Mouse (Mus musculus) liver, adult 2 months (tissue): Measurements from ENCODE around the gene Zbtb7b. TPM values are rescaled to one million over a fixed set of nuclear protein-coding genes. Genes with fewer than 3 reads are reported as not detected.

Experiments
- DNase-seq: peaks from one replicate; pipeline ENCODE4 v3.0.0-alpha.2; 2011; ENCODE audit warnings: low read depth, low spot score; ENCODE audit errors: extremely low read depth
- H3K27ac ChIP-seq: fragments of 200-500 bp; replicated peaks from 2 replicates; pipeline ENCODE4 v1.5.1; 2012; ENCODE audit warnings: low read depth, mild to moderate bottlenecking, control low read depth, inconsistent platforms, low read length; ENCODE audit not compliant: insufficient read depth
- H3K27me3 ChIP-seq: fragments of 200-500 bp; 2 replicates; pipeline ENCODE4 v1.6.1; 2012; ENCODE audit warnings: mild to moderate bottlenecking, moderate library complexity, low read length, inconsistent platforms; ENCODE audit not compliant: control insufficient read depth, insufficient read depth
- H3K36me3 ChIP-seq: fragments of 200-500 bp; 2 replicates; pipeline ENCODE4 v1.6.1; 2012; ENCODE audit warnings: low read length, inconsistent platforms; ENCODE audit not compliant: control insufficient read depth, insufficient read depth
- H3K4me1 ChIP-seq: fragments of 200-500 bp; 2 replicates; pipeline ENCODE4 v1.6.1; 2011; ENCODE audit warnings: low read length; ENCODE audit not compliant: control insufficient read depth, insufficient read depth
- H3K4me3 ChIP-seq: fragments of 200-500 bp; 2 replicates; pipeline ENCODE4 v1.5.1; 2011; ENCODE audit warnings: low read depth, mild to moderate bottlenecking, control low read depth, low read length, moderate library complexity; ENCODE audit not compliant: insufficient read depth
- H3K79me2 ChIP-seq: fragments of 200-500 bp; 2 replicates; pipeline ENCODE4 v1.6.1; 2012; ENCODE audit warnings: inconsistent platforms, mild to moderate bottlenecking, low read length, moderate library complexity; ENCODE audit not compliant: control insufficient read depth, insufficient read depth
- H3K9ac ChIP-seq: fragments of 200-500 bp; 2 replicates; pipeline ENCODE4 v1.6.1; 2012; ENCODE audit warnings: low read depth, mild to moderate bottlenecking, control low read depth, inconsistent platforms, low read length
- CTCF ChIP-seq: fragments of 200-500 bp; IDR thresholded peaks from 2 replicates; pipeline ENCODE4 v1.5.1; 2011; ENCODE audit warnings: low read depth, low read length, control low read depth
- POLR2A ChIP-seq: fragments of 200-500 bp; IDR thresholded peaks from 2 replicates; pipeline ENCODE4 v1.6.1; 2011; ENCODE audit warnings: low read length, control low read depth; ENCODE audit not compliant: insufficient read depth; ENCODE audit errors: extremely low read depth
- WGBS: fragments of 180-500 bp; shearing (Covaris S2); methylation state at CpG from one replicate; pipeline ENCODE4 v1.1.7; 2018; 5-methylcytosine and 5-hydroxymethylcytosine counted together
- polyA plus RNA-seq: library from polyadenylated mRNA; depleted of rRNA; stranded (reverse); fragments of >200 nt; gene quantifications from 2 replicates; pipeline ENCODE4 v1.2.3, GENCODE M21; 2012; rRNA removed
- total RNA-seq: library from RNA; depleted of rRNA; stranded (reverse); fragments of >200 nt; gene quantifications from 2 replicates; pipeline ENCODE4 v1.2.3, GENCODE M21; 2014; rRNA removed

The Zbtb7b gene
- total and polyA plus RNA-seq, 2 experiments: 28.9 to 85.0 TPM

GRCm38 (mm10) chr3:89332013-89332412 is 62.6 kb downstream of the Zbtb7b start:
- H3K9ac ChIP-seq: no peak overlapping the region
- WGBS: 61% methylated on average over 10 of the region's 10 CpGs
- no peak overlapping the region for H3K27ac ChIP-seq
- H3K27me3 ChIP-seq: no peaks in the 10 kb centered on the region
- H3K79me2 ChIP-seq: no peaks in the 10 kb centered on the region
- DNase-seq: no peak
- H3K4me1 ChIP-seq: peaks cover 2% of the 10 kb centered on the region; the same call in 1 of the 2 replicates
- H3K36me3 ChIP-seq: no peaks in the 10 kb centered on the region
- no peak overlapping the region for H3K4me3 ChIP-seq
- TF ChIP-seq POLR2A (no peak), CTCF (no peak)

DNA sequence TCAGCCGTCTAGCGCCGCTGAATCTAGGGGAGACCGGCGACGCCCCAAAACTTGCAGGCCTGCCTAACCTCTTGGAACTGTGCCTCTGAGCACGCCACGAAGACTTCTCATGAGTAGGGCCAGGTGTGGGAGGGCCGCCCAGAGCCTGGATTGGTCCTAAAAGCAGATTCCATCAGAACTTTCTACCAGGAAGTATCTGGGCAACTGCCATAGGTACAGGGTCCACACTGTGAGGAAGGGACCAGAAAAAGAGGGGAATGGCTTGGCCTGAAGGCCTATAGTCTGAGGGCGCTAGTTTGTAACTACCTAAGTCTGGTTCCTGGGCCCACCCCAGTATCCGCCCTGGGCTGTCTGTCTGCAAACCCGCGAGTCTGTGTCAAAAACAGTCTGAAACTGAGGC is 63.0 kb downstream of the Zbtb7b start:
- H3K36me3 ChIP-seq: no peaks in the 10 kb centered on the region
- no peak for DNase-seq
- H3K27me3 ChIP-seq: no peaks in the 10 kb centered on the region
- no peaks in the 10 kb centered on the region for H3K79me2 ChIP-seq
- no peak overlapping the region for H3K27ac ChIP-seq
- peaks cover 2% of the 10 kb centered on the region; the same call in 1 of the 2 replicates for H3K4me1 ChIP-seq
- H3K9ac ChIP-seq: no peak overlapping the region
- TF ChIP-seq POLR2A (no peak), CTCF (no peak)
- WGBS: 85% methylated on average over 13 of the region's 13 CpGs
- H3K4me3 ChIP-seq: no peak overlapping the region

GRCm38 (mm10) chr3:89330948-89331347 is 63.6 kb downstream of the Zbtb7b start:
- DNase-seq: no peak
- Histone ChIP-seq H3K36me3 (no peaks in the 10 kb centered on the region), H3K4me1 (peaks cover 2% of the 10 kb centered on the region; the same call in 1 of the 2 replicates), H3K4me3 (no peak overlapping the region), H3K79me2 (no peaks in the 10 kb centered on the region), H3K9ac (no peak overlapping the region), H3K27ac (no peak overlapping the region), H3K27me3 (no peaks in the 10 kb centered on the region)
- WGBS: 44% methylated on average over 10 of the region's 10 CpGs
- TF ChIP-seq POLR2A (no peak), CTCF (no peak)

DNA sequence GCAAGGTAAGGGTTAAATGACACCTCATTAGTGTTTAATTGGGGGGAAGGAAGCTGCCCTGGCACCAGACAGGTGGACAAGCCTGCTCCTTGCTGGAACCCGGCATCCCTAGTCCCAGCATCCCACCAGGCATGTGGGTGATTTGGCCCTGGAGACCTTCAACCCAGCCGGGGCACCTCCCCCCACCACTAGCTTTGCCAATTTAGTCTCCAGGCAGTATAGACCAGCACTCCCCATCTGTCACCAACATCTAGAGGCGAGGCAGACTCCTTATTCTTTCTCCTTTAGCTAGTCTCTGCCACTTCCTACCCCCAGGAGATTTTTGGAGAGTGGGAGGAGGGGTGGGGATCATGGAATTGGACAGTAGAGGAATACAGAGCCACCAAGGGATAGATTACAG is 64.2 kb downstream of the Zbtb7b start:
- Histone ChIP-seq H3K4me1 (peaks cover 2% of the 10 kb centered on the region; the same call in 1 of the 2 replicates), H3K4me3 (no peak overlapping the region), H3K27ac (no peak overlapping the region), H3K27me3 (no peaks in the 10 kb centered on the region), H3K79me2 (no peaks in the 10 kb centered on the region), H3K36me3 (no peaks in the 10 kb centered on the region), H3K9ac (no peak overlapping the region)
- TF ChIP-seq CTCF: no peak
- TF ChIP-seq POLR2A: no peak
- DNase-seq: no peak
- 70% methylated on average over 3 of the region's 3 CpGs for WGBS

DNA sequence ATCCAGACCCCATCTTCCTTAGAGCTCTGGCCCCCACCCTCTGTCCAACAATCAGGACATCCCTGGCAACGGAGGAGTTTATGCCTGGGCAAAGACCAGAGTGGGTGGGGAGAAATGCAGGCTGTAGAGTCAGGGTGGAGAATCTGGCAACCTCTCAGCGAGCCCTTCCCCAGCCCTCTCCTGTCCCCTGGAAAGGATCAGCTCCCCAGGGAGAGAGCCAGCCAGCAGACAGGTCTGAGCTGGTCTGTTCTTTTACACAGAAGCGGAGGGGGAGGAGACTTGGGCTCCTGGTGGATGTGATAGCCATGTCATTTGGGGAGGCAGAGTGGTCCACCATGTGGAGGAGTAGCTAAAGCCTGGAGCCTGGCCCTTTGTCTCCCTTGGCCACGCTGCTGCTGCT is 66.0 kb downstream of the Zbtb7b start:
- Histone ChIP-seq H3K4me3 (no peak overlapping the region), H3K9ac (no peak overlapping the region), H3K4me1 (peaks cover 2% of the 10 kb centered on the region; the same call in 1 of the 2 replicates), H3K27ac (no peak overlapping the region), H3K79me2 (no peaks in the 10 kb centered on the region), H3K27me3 (no peaks in the 10 kb centered on the region), H3K36me3 (no peaks in the 10 kb centered on the region)
- TF ChIP-seq POLR2A: no peak
- TF ChIP-seq CTCF: no peak
- DNase-seq: no peak
- 29% methylated on average over 4 of the region's 4 CpGs for WGBS

Other genes starting within 250 kb of the Zbtb7b start
- gene Hcn3, start 234.6 kb downstream of the Zbtb7b start, total RNA-seq: 0.09 and 0.20 TPM in 2 replicates
- gene Hcn3, start 234.6 kb downstream of the Zbtb7b start, polyA plus RNA-seq: 0.19 and 0.44 TPM in 2 replicates
- gene Clk2, start 230.0 kb downstream of the Zbtb7b start, total RNA-seq: 7.4 and 9.3 TPM in 2 replicates
- 14.6 and 23.9 TPM in 2 replicates for gene Clk2, start 230.0 kb downstream of the Zbtb7b start, polyA plus RNA-seq
- gene Scamp3, start 217.3 kb downstream of the Zbtb7b start, total RNA-seq: 9.1 and 15.6 TPM in 2 replicates
- 105 and 120 TPM in 2 replicates for gene Scamp3, start 217.3 kb downstream of the Zbtb7b start, polyA plus RNA-seq
- 0.09 and 0.54 TPM in 2 replicates for gene Fam189b, start 211.6 kb downstream of the Zbtb7b start, total RNA-seq
- 1.8 and 4.1 TPM in 2 replicates for gene Fam189b, start 211.6 kb downstream of the Zbtb7b start, polyA plus RNA-seq
- gene Gba, start 191.8 kb downstream of the Zbtb7b start, total RNA-seq: 24.1 and 32.7 TPM in 2 replicates
- 33.2 and 36.6 TPM in 2 replicates for gene Gba, start 191.8 kb downstream of the Zbtb7b start, polyA plus RNA-seq
- gene Thbs3, start 179.6 kb downstream of the Zbtb7b start, total RNA-seq: 0.92 and 1.4 TPM in 2 replicates
- gene Thbs3, start 179.6 kb downstream of the Zbtb7b start, polyA plus RNA-seq: 0.85 and 1.2 TPM in 2 replicates
- gene Mtx1, start 167.7 kb downstream of the Zbtb7b start, total RNA-seq: 105 and 122 TPM in 2 replicates
- gene Mtx1, start 167.7 kb downstream of the Zbtb7b start, polyA plus RNA-seq: 167 and 187 TPM in 2 replicates
- 0.60 and 1.7 TPM in 2 replicates for gene Muc1, start 165.7 kb downstream of the Zbtb7b start, total RNA-seq
- 1.3 and 1.7 TPM in 2 replicates for gene Muc1, start 165.7 kb downstream of the Zbtb7b start, polyA plus RNA-seq
- gene Krtcap2, start 148.8 kb downstream of the Zbtb7b start, total RNA-seq: 45.1 and 60.3 TPM in 2 replicates
- 157 and 197 TPM in 2 replicates for gene Krtcap2, start 148.8 kb downstream of the Zbtb7b start, polyA plus RNA-seq
- gene Trim46, start 148.5 kb downstream of the Zbtb7b start, total RNA-seq: 0.07 and 0.18 TPM in 2 replicates
- 0.16 and 0.25 TPM in 2 replicates for gene Trim46, start 148.5 kb downstream of the Zbtb7b start, polyA plus RNA-seq
- 102 and 131 TPM in 2 replicates for gene Dpm3, start 135.4 kb downstream of the Zbtb7b start, total RNA-seq
- 243 and 245 TPM in 2 replicates for gene Dpm3, start 135.4 kb downstream of the Zbtb7b start, polyA plus RNA-seq
- 6.4 and 7.0 TPM in 2 replicates for gene Slc50a1, start 124.2 kb downstream of the Zbtb7b start, total RNA-seq
- 36.3 and 41.2 TPM in 2 replicates for gene Slc50a1, start 124.2 kb downstream of the Zbtb7b start, polyA plus RNA-seq
- gene Efna1, start 113.6 kb downstream of the Zbtb7b start, total RNA-seq: 22.1 and 35.2 TPM in 2 replicates
- 73.1 and 73.4 TPM in 2 replicates for gene Efna1, start 113.6 kb downstream of the Zbtb7b start, polyA plus RNA-seq
- not detected in 2 replicates for gene Efna3, start 71.8 kb downstream of the Zbtb7b start, total RNA-seq
- gene Efna3, start 71.8 kb downstream of the Zbtb7b start, polyA plus RNA-seq: not detected in 2 replicates
- not detected in 2 replicates for gene Efna4, start 56.7 kb downstream of the Zbtb7b start, total RNA-seq
- 0.06 and 0.27 TPM in 2 replicates for gene Efna4, start 56.7 kb downstream of the Zbtb7b start, polyA plus RNA-seq
- 1.4 and 2.6 TPM in 2 replicates for gene Adam15, start 44.8 kb downstream of the Zbtb7b start, total RNA-seq
- 4.7 and 5.4 TPM in 2 replicates for gene Adam15, start 44.8 kb downstream of the Zbtb7b start, polyA plus RNA-seq
- gene Dcst2, start 32.8 kb downstream of the Zbtb7b start, total RNA-seq: not detected in 2 replicates
- 0.05 TPM in 1 of 2 replicates, not detected in the other for gene Dcst2, start 32.8 kb downstream of the Zbtb7b start, polyA plus RNA-seq
- not detected in 2 replicates for gene Dcst1, start 29.5 kb downstream of the Zbtb7b start, total RNA-seq
- gene Dcst1, start 29.5 kb downstream of the Zbtb7b start, polyA plus RNA-seq: 0.04 TPM in 1 of 2 replicates, not detected in the other
- gene Lenep, start 8.0 kb upstream of the Zbtb7b start, total RNA-seq: not detected in 2 replicates
- gene Lenep, start 8.0 kb upstream of the Zbtb7b start, polyA plus RNA-seq: not detected in 2 replicates
- 29.0 and 33.0 TPM in 2 replicates for gene Flad1, start 17.1 kb upstream of the Zbtb7b start, total RNA-seq
- gene Flad1, start 17.1 kb upstream of the Zbtb7b start, polyA plus RNA-seq: 62.6 and 67.3 TPM in 2 replicates
- gene Cks1b, start 23.6 kb upstream of the Zbtb7b start, total RNA-seq: 3.0 and 6.0 TPM in 2 replicates
- gene Cks1b, start 23.6 kb upstream of the Zbtb7b start, polyA plus RNA-seq: 7.9 and 11.0 TPM in 2 replicates
- gene Shc1, start 23.7 kb upstream of the Zbtb7b start, total RNA-seq: 37.7 and 42.0 TPM in 2 replicates
- 56.8 and 57.4 TPM in 2 replicates for gene Shc1, start 23.7 kb upstream of the Zbtb7b start, polyA plus RNA-seq
- 4.4 and 9.9 TPM in 2 replicates for gene Pygo2, start 35.4 kb upstream of the Zbtb7b start, total RNA-seq
- gene Pygo2, start 35.4 kb upstream of the Zbtb7b start, polyA plus RNA-seq: 26.5 and 29.0 TPM in 2 replicates
- gene Pbxip1, start 41.9 kb upstream of the Zbtb7b start, total RNA-seq: 5.7 and 5.9 TPM in 2 replicates
- gene Pbxip1, start 41.9 kb upstream of the Zbtb7b start, polyA plus RNA-seq: 6.6 and 9.1 TPM in 2 replicates
- 79.5 and 112 TPM in 2 replicates for gene Pmvk, start 59.8 kb upstream of the Zbtb7b start, total RNA-seq
- 82.1 and 108 TPM in 2 replicates for gene Pmvk, start 59.8 kb upstream of the Zbtb7b start, polyA plus RNA-seq
- gene Kcnn3, start 125.4 kb upstream of the Zbtb7b start, total RNA-seq: under 0.01 and 0.13 TPM in 2 replicates
- 0.06 TPM in 1 of 2 replicates, not detected in the other for gene Kcnn3, start 125.4 kb upstream of the Zbtb7b start, polyA plus RNA-seq